Mouse (Mus musculus) brain, embryonic 14.5 days (tissue): ENCODE data around the gene Dmrtc2.

Experiments
- CTCF ChIP-seq: fragments of 200-500 bp; IDR thresholded peaks from 2 replicates; pipeline ENCODE4 v1.5.1; 2012; ENCODE audit warnings: inconsistent platforms, mild to moderate bottlenecking, moderate library complexity, borderline replicate concordance; ENCODE audit not compliant: insufficient read depth, insufficient read length; ENCODE audit errors: extremely low read depth
- POLR2A ChIP-seq: fragments of 200-500 bp; IDR thresholded peaks from 2 replicates; pipeline ENCODE4 v1.6.1; 2012; ENCODE audit warnings: mild to moderate bottlenecking, inconsistent platforms, borderline replicate concordance; ENCODE audit not compliant: poor library complexity, insufficient read depth, insufficient read length, severe bottlenecking; ENCODE audit errors: extremely low read depth

GRCm38 (mm10) chr7:24897959-24898358 is 28.1 kb downstream of the Dmrtc2 start:
- TF ChIP-seq CTCF (no peak), POLR2A (no peak)
